Mouse (Mus musculus) right cerebral cortex, postnatal 14 days (tissue): ENCODE data around the gene Por.

ENCODE experiments used
- DNase-seq: peaks from one replicate; pipeline ENCODE4 v3.0.0; 2022

The Por gene

GRCm38 (mm10) chr5:135669741-135670275 lies at the start of gene Por:
Gene Por, plus strand, starts transcription at chr5:135670033.
- DNase-seq: no peak

GRCm38 (mm10) chr5:135620526-135620925 lies 49.3 kb upstream of the Por start:
- no peak for DNase-seq

- DNase-seq: no peak
These were observed 48.1 kb upstream of the Por start for GRCm38 (mm10) chr5:135621725-135622124.

- DNase-seq: no peak
These were observed 46.7 kb upstream of the Por start for GRCm38 (mm10) chr5:135623006-135623563.

GRCm38 (mm10) chr5:135628916-135629315 lies 40.9 kb upstream of the Por start:
- no peak for DNase-seq

- no peak for DNase-seq
These were observed 40.4 kb upstream of the Por start for GRCm38 (mm10) chr5:135629401-135629800.

GRCm38 (mm10) chr5:135630598-135630997 lies 39.2 kb upstream of the Por start:
- DNase-seq: peak; percentile 62

- peak; percentile 97 for DNase-seq
These were observed 37.6 kb upstream of the Por start, which contains the start of gene Rhbdd2 for GRCm38 (mm10) chr5:135632117-135632796. Gene Rhbdd2, plus strand, starts transcription at chr5:135632618.

- DNase-seq: no peak
These were observed 37.1 kb upstream of the Por start for GRCm38 (mm10) chr5:135632797-135633144.

GRCm38 (mm10) chr5:135639760-135640458 lies 29.9 kb upstream of the Por start:
- DNase-seq: no peak

- no peak for DNase-seq
These were observed 29.4 kb upstream of the Por start for GRCm38 (mm10) chr5:135640459-135640789.

- no peak for DNase-seq
These were observed 28.8 kb upstream of the Por start for GRCm38 (mm10) chr5:135641028-135641427.

GRCm38 (mm10) chr5:135642686-135643551 lies 26.9 kb upstream of the Por start:
- no peak for DNase-seq

- DNase-seq: no peak
These were observed 26.3 kb upstream of the Por start for GRCm38 (mm10) chr5:135643552-135643842.

GRCm38 (mm10) chr5:135643869-135644268 lies 26.0 kb upstream of the Por start:
- no peak for DNase-seq

GRCm38 (mm10) chr5:135645330-135645729 lies 24.5 kb upstream of the Por start:
- no peak for DNase-seq

GRCm38 (mm10) chr5:135646038-135646437 lies 23.8 kb upstream of the Por start:
- DNase-seq: no peak

GRCm38 (mm10) chr5:135648461-135649308 lies 21.1 kb upstream of the Por start:
- DNase-seq: no peak

GRCm38 (mm10) chr5:135649309-135649633 lies 20.6 kb upstream of the Por start:
- DNase-seq: no peak

GRCm38 (mm10) chr5:135651536-135651935 lies 18.3 kb upstream of the Por start:
- DNase-seq: no peak

GRCm38 (mm10) chr5:135653209-135653608 lies 16.6 kb upstream of the Por start:
- no peak for DNase-seq

GRCm38 (mm10) chr5:135656046-135656445 lies 13.8 kb upstream of the Por start:
- no peak for DNase-seq

- no peak for DNase-seq
These were observed 12.7 kb upstream of the Por start for GRCm38 (mm10) chr5:135657128-135657527.
